Mouse (Mus musculus) testis, adult 10 weeks (tissue): Measurements from ENCODE around the gene Dtx3. TPM values are rescaled to one million over a fixed set of nuclear protein-coding genes. Genes with fewer than 3 reads are reported as not detected.

ENCODE experiments used
- polyA plus RNA-seq: library from polyadenylated mRNA; stranded (reverse); fragments of 350-450 nt; fragmentation: Illumina TruSeq; extraction: RNeasy Lipid Tissue Mini Kit (QIAGEN cat#74804); gene quantifications from one replicate; pipeline ENCODE4 v1.2.3, GENCODE M21; 2014; ENCODE audit warnings: low read depth, low replicate concordance

Gene Dtx3
- 7.7 TPM for polyA plus RNA-seq

GRCm38 (mm10) chr10:127195328-127196129 is at the start of gene Dtx3:
Gene Dtx3, minus strand, starts transcription at chr10:127195728.

GRCm38 (mm10) chr10:127211414-127211854 is 15.9 kb upstream of the Dtx3 start, which contains the start of gene Pip4k2c:
Gene Pip4k2c, minus strand, starts transcription at chr10:127211585.

GRCm38 (mm10) chr10:127189651-127190381 is 5.7 kb downstream of the Dtx3 start, which contains the start of gene Arhgef25:
Gene Arhgef25, minus strand, starts transcription at chr10:127190083.

GRCm38 (mm10) chr10:127179871-127180694 is 15.4 kb downstream of the Dtx3 start, which contains the start of gene Slc26a10:
Gene Slc26a10, minus strand, starts transcription at chr10:127180645.

GRCm38 (mm10) chr10:127164631-127165353 is 30.7 kb downstream of the Dtx3 start, which contains the start of gene B4galnt1:
Gene B4galnt1, plus strand, starts transcription at chr10:127165225.

Other genes with a start within 250 kb of the Dtx3 start
- gene Ctdsp2, start 217.0 kb downstream of the Dtx3 start, polyA plus RNA-seq = 5.3 TPM
- gene Avil, start 195.0 kb downstream of the Dtx3 start, polyA plus RNA-seq = not detected
- gene Tsfm, start 164.9 kb downstream of the Dtx3 start, polyA plus RNA-seq = 2.9 TPM
- 3.7 TPM for gene Mettl1, start 154.3 kb downstream of the Dtx3 start, polyA plus RNA-seq
- gene Eef1akmt3, start 154.2 kb downstream of the Dtx3 start, polyA plus RNA-seq = not detected
- gene Cyp27b1, start 147.5 kb downstream of the Dtx3 start, polyA plus RNA-seq = 0.11 TPM
- 0.27 TPM for gene March9, start 135.5 kb downstream of the Dtx3 start, polyA plus RNA-seq
- 13.9 TPM for gene Cdk4, start 132.2 kb downstream of the Dtx3 start, polyA plus RNA-seq
- gene Tspan31, start 125.5 kb downstream of the Dtx3 start, polyA plus RNA-seq = 9.5 TPM
- 0.06 TPM for gene Agap2, start 120.4 kb downstream of the Dtx3 start, polyA plus RNA-seq
- gene Os9, start 74.6 kb downstream of the Dtx3 start, polyA plus RNA-seq = 5.2 TPM
- gene B4galnt1, start 30.5 kb downstream of the Dtx3 start, polyA plus RNA-seq = 1.1 TPM
- 3.1 TPM for gene Slc26a10, start 15.1 kb downstream of the Dtx3 start, polyA plus RNA-seq
- gene Arhgef25, start 5.6 kb downstream of the Dtx3 start, polyA plus RNA-seq = 7.3 TPM
- 7.2 TPM for gene Pip4k2c, start 15.9 kb upstream of the Dtx3 start, polyA plus RNA-seq
- 0.84 TPM for gene Kif5a, start 67.6 kb upstream of the Dtx3 start, polyA plus RNA-seq
- gene Dctn2, start 70.6 kb upstream of the Dtx3 start, polyA plus RNA-seq = 67.0 TPM
- 3.4 TPM for gene Mbd6, start 93.3 kb upstream of the Dtx3 start, polyA plus RNA-seq
- 11.4 TPM for gene Mars, start 116.1 kb upstream of the Dtx3 start, polyA plus RNA-seq
- 0.10 TPM for gene Arhgap9, start 126.2 kb upstream of the Dtx3 start, polyA plus RNA-seq
- 0.13 TPM for gene Gli1, start 146.2 kb upstream of the Dtx3 start, polyA plus RNA-seq
- not detected for gene Inhbe, start 158.7 kb upstream of the Dtx3 start, polyA plus RNA-seq
- gene Inhbc, start 174.7 kb upstream of the Dtx3 start, polyA plus RNA-seq = not detected
- 121 TPM for gene R3hdm2, start 184.6 kb upstream of the Dtx3 start, polyA plus RNA-seq